Mouse (Mus musculus): ENCODE data around the gene Samd10. TPM values are rescaled to one million over a fixed set of nuclear protein-coding genes. Genes with fewer than 3 reads are reported as not detected.
A peak's percentile ranks its signal among the peaks of the same experiment; 100 is the strongest.

Gene Samd10
- polyA plus RNA-seq, 1 experiment from 2014 or later: 26.3 TPM

GRCm38 (mm10) chr2:181600828-181601750 is 2.1 kb upstream of the Samd10 start:
- peak overlapping the region; percentile 87 for H3K27ac ChIP-seq
- H3K9me3 ChIP-seq (replicated peaks): no peaks in the 10 kb centered on the region
- peak overlapping the region; percentile 81 for H3K4me2 ChIP-seq
- 0 out of 2 replicates have a peak, but pooled peaks cover 6% of the 10 kb centered on the region for H3K36me3 ChIP-seq
- peak overlapping the region; percentile 96 for H3K4me3 ChIP-seq (replicated peaks)
- peaks cover 48% of the 10 kb centered on the region for H3K4me1 ChIP-seq
- peak; percentile 93 for ATAC-seq (replicated peaks; ENCODE audit: low FRiP score)
- peak overlapping the region; percentile 93 for H3K9ac ChIP-seq
- no peaks in the 10 kb centered on the region; the same call in 1 of the 2 replicates for H3K27me3 ChIP-seq
- 1% methylated on average over 57 of the region's 57 CpGs for WGBS

GRCm38 (mm10) chr2:181600226-181600758 is 1.3 kb upstream of the Samd10 start:
- 44% methylated on average over 6 of the region's 6 CpGs for WGBS
- Histone ChIP-seq H3K9ac (peak overlapping the region; percentile 93), H3K36me3 (0 out of 2 replicates have a peak, but pooled peaks cover 7% of the 10 kb centered on the region), H3K27me3 (no peaks in the 10 kb centered on the region; the same call in 1 of the 2 replicates), H3K9me3 (replicated peaks) (no peaks in the 10 kb centered on the region), H3K4me3 (replicated peaks) (peak overlapping the region; percentile 96), H3K27ac (peak overlapping the region; percentile 87), H3K4me1 (peaks cover 48% of the 10 kb centered on the region), H3K4me2 (peak overlapping the region; percentile 81)
- 0 out of 2 replicates have a peak, but pooled peaks have one; percentile 1 for ATAC-seq (replicated peaks; ENCODE audit: low FRiP score)

DNA sequence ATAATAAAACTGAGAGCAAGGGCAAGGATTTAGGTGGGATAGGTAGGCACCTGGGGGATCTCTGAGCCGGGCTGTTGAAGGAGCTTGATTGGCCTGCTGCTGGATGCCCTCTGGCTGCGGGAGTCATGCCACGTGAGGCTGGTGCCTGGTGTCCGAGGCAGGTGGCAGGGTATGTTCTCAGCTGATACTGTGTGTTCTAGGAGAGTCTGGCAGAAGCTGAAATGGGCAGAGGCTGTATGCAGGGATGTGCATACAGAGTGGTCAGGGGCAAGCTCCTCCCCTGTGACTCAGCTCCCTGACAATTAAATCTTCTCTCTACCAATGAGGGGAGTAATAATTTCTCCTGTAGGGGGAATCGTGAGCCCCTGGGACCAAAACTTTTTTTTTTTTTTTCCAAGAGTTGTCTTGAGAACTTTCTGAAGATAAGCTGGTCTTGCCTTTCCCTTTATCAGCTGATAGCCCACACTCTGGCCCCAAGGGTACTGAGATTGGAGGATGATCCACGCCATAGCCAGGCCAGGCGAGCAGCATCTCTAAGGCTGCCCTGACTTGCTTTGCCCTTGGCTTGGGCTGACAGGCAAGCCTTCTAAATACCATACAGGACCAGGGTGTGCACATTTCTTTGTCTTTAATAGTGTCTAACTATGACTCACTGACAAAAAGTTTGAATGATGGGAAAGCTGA is 1.5 kb downstream of the Samd10 start:
- no peaks in the 10 kb centered on the region for H3K9me3 ChIP-seq (replicated peaks)
- H3K4me2 ChIP-seq: no peak overlapping the region
- ATAC-seq (replicated peaks; ENCODE audit: low FRiP score): no peak
- WGBS: 74% methylated on average over 7 of the region's 7 CpGs
- H3K27me3 ChIP-seq: no peaks in the 10 kb centered on the region; the same call in 1 of the 2 replicates
- H3K9ac ChIP-seq: no peak overlapping the region
- no peak overlapping the region for H3K4me3 ChIP-seq (replicated peaks)
- 0 out of 2 replicates have a peak, but pooled peaks cover 7% of the 10 kb centered on the region for H3K36me3 ChIP-seq
- peaks cover 50% of the 10 kb centered on the region for H3K4me1 ChIP-seq
- 0 out of 2 replicates have a peak overlapping the region, but pooled peaks have one; percentile 92 for H3K27ac ChIP-seq

DNA sequence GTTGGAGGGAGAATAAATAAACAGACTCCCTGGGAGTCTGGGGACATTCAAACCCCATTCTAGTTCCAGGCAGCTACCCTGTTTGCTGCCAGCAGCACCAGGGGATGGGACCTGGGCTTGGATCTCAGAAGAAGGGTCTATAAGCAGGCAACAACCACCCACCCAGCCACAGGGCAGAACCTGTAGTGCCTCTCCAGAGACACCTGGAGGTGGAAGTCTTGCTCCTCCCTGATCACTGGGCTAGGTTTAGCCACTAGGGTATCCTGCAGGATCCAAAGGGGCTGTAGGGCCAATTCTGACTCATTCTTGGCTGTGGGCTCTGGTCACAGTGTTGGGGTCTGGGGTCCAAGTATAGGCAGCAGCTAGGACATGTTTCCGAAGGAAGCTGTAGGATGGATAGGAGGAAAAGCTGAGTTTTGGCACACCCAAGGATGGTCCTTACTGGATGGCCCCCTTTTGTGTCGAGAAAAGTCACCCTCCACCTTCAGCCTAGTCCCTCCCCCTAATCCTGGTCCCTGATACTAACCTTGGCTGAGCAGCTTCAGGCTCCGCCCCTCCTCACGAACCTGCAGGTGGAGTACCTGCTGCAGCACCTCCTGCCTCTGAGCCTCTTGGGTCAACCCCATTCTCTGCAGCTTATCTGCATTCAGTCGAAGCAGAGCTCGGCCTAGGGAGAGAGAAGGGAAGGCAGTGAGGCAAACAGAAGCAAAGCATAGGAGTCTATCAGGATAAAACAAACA is 2.6 kb downstream of the Samd10 start:
- H3K27ac ChIP-seq: no peak overlapping the region
- H3K9ac ChIP-seq: no peak overlapping the region
- H3K4me3 ChIP-seq (replicated peaks): no peak overlapping the region
- no peaks in the 10 kb centered on the region; the same call in 1 of the 2 replicates for H3K27me3 ChIP-seq
- H3K4me2 ChIP-seq: no peak overlapping the region
- 0 out of 2 replicates have a peak, but pooled peaks cover 7% of the 10 kb centered on the region for H3K36me3 ChIP-seq
- no peak for ATAC-seq (replicated peaks; ENCODE audit: low FRiP score)
- WGBS: 57% methylated on average over 6 of the region's 6 CpGs
- H3K4me1 ChIP-seq: peaks cover 46% of the 10 kb centered on the region
- H3K9me3 ChIP-seq (replicated peaks): no peaks in the 10 kb centered on the region

DNA sequence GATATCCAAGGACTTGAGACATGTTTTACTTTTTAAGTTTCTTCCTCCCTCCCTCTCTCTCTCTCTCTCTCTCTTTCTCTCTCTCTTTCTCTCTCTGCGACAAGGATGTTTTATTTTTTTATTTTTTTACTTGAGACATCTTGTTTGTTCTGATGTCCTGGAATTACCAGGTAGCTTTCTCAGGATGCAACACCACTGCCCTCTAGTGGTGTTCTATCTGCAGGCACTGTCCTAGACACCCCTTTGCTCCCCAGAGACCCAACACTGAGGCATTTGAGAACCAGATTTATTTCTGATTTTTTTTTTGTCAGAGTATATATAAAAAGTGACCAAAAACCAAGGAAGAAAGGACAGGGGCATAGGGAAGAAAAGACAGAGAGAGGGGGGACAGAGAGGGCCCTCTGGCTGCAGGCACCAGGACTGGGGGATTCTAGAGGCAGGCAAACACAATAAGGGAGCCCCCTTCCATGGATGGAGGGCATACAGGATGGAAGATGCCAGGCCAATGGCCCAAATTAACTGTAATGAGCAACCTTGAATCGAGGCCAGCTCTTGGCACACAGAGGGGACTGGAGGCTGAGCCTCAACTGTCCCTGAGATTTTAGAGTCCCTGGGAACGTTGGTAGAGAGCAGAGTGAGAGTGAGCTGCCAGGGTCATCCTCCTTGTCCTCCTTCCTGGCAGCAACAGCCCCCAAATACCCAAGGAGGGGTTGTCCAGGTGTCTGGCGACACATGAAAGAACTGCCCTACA is 3.9 kb downstream of the Samd10 start:
- H3K4me3 ChIP-seq (replicated peaks): no peak overlapping the region
- WGBS: 62% methylated on average over 4 of the region's 4 CpGs
- H3K27ac ChIP-seq: no peak overlapping the region
- peaks cover 14% of the 10 kb centered on the region for H3K36me3 ChIP-seq
- H3K27me3 ChIP-seq: no peaks in the 10 kb centered on the region; the same call in 1 of the 2 replicates
- no peak overlapping the region for H3K9ac ChIP-seq
- peaks cover 46% of the 10 kb centered on the region for H3K4me1 ChIP-seq
- ATAC-seq (replicated peaks; ENCODE audit: low FRiP score): no peak
- H3K4me2 ChIP-seq: no peak overlapping the region
- H3K9me3 ChIP-seq (replicated peaks): no peaks in the 10 kb centered on the region

DNA sequence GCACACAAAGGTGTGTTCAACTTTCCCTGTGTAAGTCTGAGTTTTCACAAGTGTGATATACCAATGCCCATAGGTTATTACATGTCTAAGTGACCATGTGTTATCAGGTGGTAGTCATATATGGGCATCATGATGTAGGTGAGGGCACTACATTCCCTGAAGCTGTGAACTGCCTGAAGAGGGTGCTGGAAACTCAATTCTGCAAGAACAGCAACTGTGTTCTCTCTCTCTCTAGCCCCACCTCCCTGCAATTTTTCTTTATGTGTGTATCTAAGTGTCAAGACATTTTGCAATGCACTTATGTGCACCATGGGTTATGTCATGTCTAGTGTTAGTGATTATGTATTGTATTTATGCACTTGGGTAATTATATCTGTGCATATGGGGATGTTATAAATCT is 5.1 kb downstream of the Samd10 start:
- no peak overlapping the region for H3K9ac ChIP-seq
- no peak overlapping the region for H3K4me2 ChIP-seq
- H3K9me3 ChIP-seq (replicated peaks): no peaks in the 10 kb centered on the region
- no peak overlapping the region for H3K4me3 ChIP-seq (replicated peaks)
- H3K27ac ChIP-seq: no peak overlapping the region
- H3K4me1 ChIP-seq: peaks cover 36% of the 10 kb centered on the region
- H3K36me3 ChIP-seq: peaks cover 26% of the 10 kb centered on the region
- H3K27me3 ChIP-seq: no peaks in the 10 kb centered on the region; the same call in 1 of the 2 replicates
- no peak for ATAC-seq (replicated peaks; ENCODE audit: low FRiP score)

- peak overlapping the region; percentile 96 for H3K9ac ChIP-seq
- H3K4me1 ChIP-seq: peaks cover 27% of the 10 kb centered on the region
- no peaks in the 10 kb centered on the region for H3K27me3 ChIP-seq
- peak overlapping the region; percentile 88 for H3K27ac ChIP-seq
- ATAC-seq (replicated peaks; ENCODE audit: low FRiP score): peak; percentile 51
- peak overlapping the region; percentile 79 for H3K4me2 ChIP-seq
- H3K4me3 ChIP-seq (replicated peaks): peak overlapping the region; percentile 94
- no peaks in the 10 kb centered on the region for H3K9me3 ChIP-seq (replicated peaks)
- peaks cover 35% of the 10 kb centered on the region for H3K36me3 ChIP-seq
- 1% methylated on average over 6 of the region's 6 CpGs for WGBS
Observed at GRCm38 (mm10) chr2:181593042-181593421, 6.0 kb downstream of the Samd10 start.

DNA sequence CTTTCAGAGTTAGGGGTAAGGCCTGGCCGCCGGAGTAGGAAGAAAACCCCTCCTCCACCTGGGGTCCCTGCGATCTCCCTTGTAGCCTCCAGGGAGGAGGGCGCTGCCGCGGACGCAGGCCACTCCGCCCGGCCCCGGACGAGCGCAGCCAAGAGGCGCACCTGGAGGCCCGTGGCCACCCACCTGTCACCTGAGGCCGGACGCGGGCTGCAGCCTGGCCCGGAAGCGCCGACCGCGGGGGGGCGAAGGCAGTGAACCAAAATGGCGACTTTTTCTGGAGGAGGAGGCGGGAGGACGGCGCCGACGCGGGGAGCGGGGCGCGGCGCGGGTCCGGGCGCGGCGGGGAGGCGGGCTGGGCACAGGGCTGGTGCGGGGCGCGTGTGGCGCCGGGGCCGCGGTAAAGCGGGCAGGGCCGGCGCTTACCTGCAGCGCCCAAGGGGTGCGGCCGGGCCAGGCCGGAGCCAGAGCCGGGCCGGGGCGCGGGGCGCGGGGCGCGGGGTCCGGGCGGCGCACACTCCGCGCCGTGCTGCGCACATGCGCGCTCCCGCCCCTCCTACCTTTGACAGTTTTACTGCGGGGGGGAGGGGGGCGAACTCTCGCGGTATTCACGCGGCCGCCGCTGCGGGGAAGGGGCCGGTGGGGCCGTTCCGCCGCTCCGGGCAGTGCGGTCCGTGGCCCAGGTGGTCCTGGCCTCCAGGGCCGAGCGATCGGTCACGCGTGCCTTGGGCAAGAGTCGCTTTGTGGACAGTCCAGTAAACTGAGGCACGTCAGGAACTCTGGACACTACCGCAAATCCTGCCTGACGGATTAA is 6.6 kb downstream of the Samd10 start, which contains the start of gene Zfp512b:
TSS of gene Zfp512b (minus strand) at position 573 of the 811 bp plus-strand sequence.
- Histone ChIP-seq H3K36me3 (peaks cover 41% of the 10 kb centered on the region), H3K9ac (peak within 1 kb of the TSS; percentile 96), H3K4me3 (replicated peaks) (peak within 1 kb of the TSS; percentile 94), H3K27ac (peak within 1 kb of the TSS; percentile 88), H3K9me3 (replicated peaks) (no peaks in the 10 kb centered on the region), H3K27me3 (no peaks in the 10 kb centered on the region), H3K4me2 (peak within 1 kb of the TSS; percentile 79), H3K4me1 (peaks cover 24% of the 10 kb centered on the region)
- peak; percentile 84 for ATAC-seq (replicated peaks; ENCODE audit: low FRiP score)
- whole genome bisulfite sequencing: under 1% methylated on average over 63 of the region's 97 CpGs

DNA sequence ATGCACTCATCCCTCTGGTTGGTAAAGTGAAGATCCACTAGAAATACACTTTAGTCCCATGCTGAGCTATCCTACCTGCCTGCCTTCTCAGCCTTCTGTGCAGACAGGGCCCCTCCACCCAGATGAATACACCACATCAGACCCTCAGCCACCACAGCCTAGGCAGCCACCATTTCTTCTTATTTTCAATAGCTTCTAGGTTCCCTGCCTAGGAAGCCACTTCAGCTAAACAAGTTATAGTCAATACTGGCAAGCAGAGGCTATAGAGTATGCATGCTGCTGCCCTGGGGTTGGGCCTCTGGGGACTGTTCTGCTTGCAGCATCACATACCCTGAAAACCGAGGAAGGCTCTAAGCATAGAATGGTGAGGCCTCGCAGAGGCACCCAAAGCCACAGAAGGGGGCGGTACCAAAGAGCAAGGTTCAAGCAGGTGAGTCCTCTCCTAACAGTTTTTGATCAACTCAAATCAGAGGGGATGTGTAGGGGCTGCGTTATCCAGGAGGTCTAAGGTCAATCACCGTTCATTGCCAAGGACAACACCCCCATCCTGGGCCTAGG is 7.4 kb downstream of the Samd10 start, which contains the start of gene Prpf6:
TSS of gene Prpf6 (plus strand) at position 341 of the 558 bp plus-strand sequence.
- Histone ChIP-seq H3K4me3 (replicated peaks) (peak within 1 kb of the TSS; percentile 94), H3K4me2 (peak within 1 kb of the TSS; percentile 79), H3K36me3 (peaks cover 49% of the 10 kb centered on the region), H3K9me3 (replicated peaks) (no peaks in the 10 kb centered on the region), H3K9ac (peak within 1 kb of the TSS; percentile 96), H3K27me3 (no peaks in the 10 kb centered on the region), H3K4me1 (peaks cover 19% of the 10 kb centered on the region), H3K27ac (peak within 1 kb of the TSS; percentile 88)
- no peak; the same call in 1 of the 2 replicates for ATAC-seq (replicated peaks; ENCODE audit: low FRiP score)
- 11% methylated on average over 5 of the region's 5 CpGs for WGBS

GRCm38 (mm10) chr2:181590471-181590870 is 8.5 kb downstream of the Samd10 start:
- Histone ChIP-seq H3K9me3 (replicated peaks) (no peaks in the 10 kb centered on the region), H3K4me2 (no peak overlapping the region), H3K9ac (no peak overlapping the region), H3K36me3 (peaks cover 54% of the 10 kb centered on the region), H3K4me1 (peaks cover 19% of the 10 kb centered on the region), H3K4me3 (replicated peaks) (no peak overlapping the region), H3K27ac (no peak overlapping the region), H3K27me3 (no peaks in the 10 kb centered on the region)
- ATAC-seq (replicated peaks; ENCODE audit: low FRiP score): no peak
- WGBS: 92% methylated on average over 5 of the region's 5 CpGs

Data from kidney, embryonic 15.5 days (tissue).